Mouse (Mus musculus) forebrain, embryonic 16.5 days (tissue): ENCODE measurements at regions not wholly inside any gene's neighbourhood (a gene's known extent, or its start where the extent isn't known, plus 50 kb on each side); places are given as distances from the start of the nearest gene placed in this dataset.
A peak's percentile ranks its signal among the peaks of the same experiment; 100 is the strongest.

Experiments used
- ATAC-seq: fragments of 200-750 bp; cut with Nextera tagmentation; 2 replicates; pipeline ENCODE4 v1.8.0; 2017; ENCODE audit warnings: mild to moderate bottlenecking, moderate library complexity
- H3K27ac ChIP-seq: fragments of 300-500 bp; sonication (generic); 2 replicates; pipeline ENCODE4 v1.5.1; 2014; ENCODE audit warnings: low read length, control low read depth
- H3K27me3 ChIP-seq: fragments of 300-500 bp; sonication (generic); replicated peaks from 2 replicates; pipeline ENCODE4 v1.6.1; 2014; ENCODE audit warnings: low read length; ENCODE audit not compliant: control insufficient read depth, insufficient read depth
- H3K36me3 ChIP-seq: fragments of 300-500 bp; sonication (generic); 2 replicates; pipeline ENCODE4 v1.6.1; 2014; ENCODE audit not compliant: control insufficient read depth, insufficient read depth
- H3K4me1 ChIP-seq: fragments of 300-500 bp; sonication (generic); replicated peaks from 2 replicates; pipeline ENCODE4 v1.6.1; 2014; ENCODE audit warnings: low read length; ENCODE audit not compliant: control insufficient read depth, insufficient read depth
- H3K4me2 ChIP-seq: fragments of 300-500 bp; sonication (generic); 2 replicates; pipeline ENCODE4 v1.6.1; 2014; ENCODE audit warnings: mild to moderate bottlenecking, low read length, control low read depth
- H3K4me3 ChIP-seq: fragments of 300-500 bp; sonication (generic); replicated peaks from 2 replicates; pipeline ENCODE4 v1.5.1; 2014; ENCODE audit warnings: mild to moderate bottlenecking, low read length, control low read depth
- H3K9ac ChIP-seq: fragments of 300-500 bp; sonication (generic); replicated peaks from 2 replicates; pipeline ENCODE4 v1.6.1; 2014; ENCODE audit warnings: low read depth, low read length, control low read depth
- H3K9me3 ChIP-seq: fragments of 300-500 bp; sonication (generic); 2 replicates; pipeline ENCODE4 v1.6.1; 2016; ENCODE audit warnings: low read length; ENCODE audit not compliant: control insufficient read depth
- WGBS: fragments of 180-500 bp; shearing (Covaris S2); extraction: QIAGEN DNeasy Blood & Tissue Kit; methylation state at CpG from one replicate; pipeline ENCODE4 v1.1.7; 2014; 5-methylcytosine and 5-hydroxymethylcytosine counted together

DNA sequence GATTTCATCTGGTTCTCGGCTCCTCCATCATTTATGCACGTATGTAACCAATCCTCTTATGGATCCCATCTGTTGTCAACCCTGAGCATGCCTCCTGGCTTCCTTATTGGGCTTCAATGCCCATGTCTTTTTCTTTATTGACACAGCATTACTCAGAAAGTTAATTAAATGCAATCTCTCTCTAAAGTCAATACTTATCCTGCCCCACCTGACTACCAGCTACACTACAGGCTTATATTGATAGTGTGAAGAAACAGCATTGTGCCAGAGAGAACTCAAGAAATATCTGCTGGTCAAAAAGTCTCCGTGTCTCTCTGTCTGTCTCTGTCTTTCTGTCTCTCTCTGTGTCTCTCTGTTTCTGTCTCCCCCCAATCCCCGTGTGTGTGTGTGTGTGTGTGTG is 194.7 kb upstream of the Rfx3 start:
- WGBS, result 94% methylated on average over 4 of the region's 4 CpGs

DNA sequence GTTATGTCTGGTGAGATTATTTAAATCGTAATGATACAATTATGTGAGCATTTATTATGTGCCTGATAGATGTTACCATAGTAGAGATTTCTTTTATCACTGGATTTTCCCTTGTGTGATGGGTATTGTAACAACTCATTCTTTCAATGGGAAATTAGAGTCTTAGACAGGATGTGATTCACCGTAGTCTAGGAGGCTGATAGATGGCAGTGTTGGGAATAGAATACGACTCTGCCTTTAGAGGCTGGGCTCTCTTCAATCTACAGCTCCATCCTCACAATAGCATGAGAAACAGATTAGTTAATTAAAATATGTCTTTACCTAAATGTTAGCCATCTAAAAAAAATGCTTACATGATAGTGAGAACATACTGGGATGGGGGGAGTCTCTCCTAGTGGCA is 192.8 kb upstream of the Rfx3 start:
- 71% methylated on average over 3 of the region's 3 CpGs for WGBS
- Histone ChIP-seq H3K9ac (no peak overlapping the region), H3K36me3 (no peaks in the 10 kb centered on the region), H3K4me3 (no peak overlapping the region), H3K27me3 (no peaks in the 10 kb centered on the region), H3K4me1 (no peaks in the 10 kb centered on the region), H3K4me2 (no peak overlapping the region), H3K9me3 (no peaks in the 10 kb centered on the region), H3K27ac (no peak overlapping the region)
- no peak for ATAC-seq

More for the DNA sequence above, 194.7 kb upstream of the Rfx3 start:
- Histone ChIP-seq H3K9ac (no peak overlapping the region), H3K4me1 (no peaks in the 10 kb centered on the region), H3K27ac (no peak overlapping the region), H3K27me3 (no peaks in the 10 kb centered on the region), H3K4me2 (no peak overlapping the region), H3K9me3 (no peaks in the 10 kb centered on the region), H3K36me3 (no peaks in the 10 kb centered on the region), H3K4me3 (no peak overlapping the region)
- ATAC-seq, result no peak

DNA sequence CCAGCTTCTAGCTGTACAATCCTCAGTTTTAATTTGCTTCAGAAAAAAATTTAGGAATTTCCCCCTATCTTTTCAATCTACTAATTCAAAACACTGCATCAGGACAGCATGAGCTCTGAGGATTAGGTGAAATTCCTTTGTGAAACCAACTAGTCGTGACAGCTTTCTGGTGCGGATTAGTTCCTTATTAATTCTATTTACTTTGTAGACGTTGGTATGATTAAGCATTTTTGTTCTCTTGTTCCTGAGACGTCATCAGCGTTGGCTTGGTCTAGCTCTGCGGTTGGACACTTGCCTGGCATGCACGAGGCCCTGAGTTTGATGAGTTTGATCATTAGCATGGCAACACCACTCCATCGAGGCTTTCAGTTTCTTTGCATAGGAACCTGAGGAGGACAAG is 188.4 kb upstream of the Rfx3 start:
- WGBS, result 10% methylated on average over 8 of the region's 8 CpGs
- Histone ChIP-seq H3K4me2 (no peak overlapping the region), H3K9me3 (0 out of 2 replicates have a peak, but pooled peaks cover 2% of the 10 kb centered on the region), H3K9ac (no peak overlapping the region), H3K27me3 (no peaks in the 10 kb centered on the region), H3K4me3 (no peak overlapping the region), H3K27ac (no peak overlapping the region), H3K4me1 (no peaks in the 10 kb centered on the region), H3K36me3 (no peaks in the 10 kb centered on the region)
- ATAC-seq, result no peak

GRCm38 (mm10) chr19:28196881-28197280 is 185.9 kb upstream of the Rfx3 start:
- no peaks in the 10 kb centered on the region for H3K36me3 ChIP-seq
- H3K27me3 ChIP-seq, result no peaks in the 10 kb centered on the region
- H3K9ac ChIP-seq, result no peak overlapping the region
- H3K4me1 ChIP-seq, result peaks cover under 1% of the 10 kb centered on the region; the same call in 1 of the 2 replicates
- ATAC-seq, result no peak
- H3K27ac ChIP-seq, result no peak overlapping the region
- no peak overlapping the region for H3K4me3 ChIP-seq
- 98% methylated on average over 5 of the region's 5 CpGs for WGBS
- H3K4me2 ChIP-seq, result no peak overlapping the region
- H3K9me3 ChIP-seq, result 0 out of 2 replicates have a peak, but pooled peaks cover 2% of the 10 kb centered on the region

- no peak overlapping the region for H3K9ac ChIP-seq
- no peaks in the 10 kb centered on the region for H3K36me3 ChIP-seq
- H3K27ac ChIP-seq, result no peak overlapping the region
- ATAC-seq, result no peak
- H3K4me3 ChIP-seq, result no peak overlapping the region
- no peaks in the 10 kb centered on the region for H3K27me3 ChIP-seq
- peaks cover 8% of the 10 kb centered on the region for H3K4me1 ChIP-seq
- 0 out of 2 replicates have a peak, but pooled peaks cover 2% of the 10 kb centered on the region for H3K9me3 ChIP-seq
- H3K4me2 ChIP-seq, result no peak overlapping the region
- WGBS, result 31% methylated on average over 3 of the region's 3 CpGs
These were observed 181.3 kb upstream of the Rfx3 start for GRCm38 (mm10) chr19:28192248-28192647.

DNA sequence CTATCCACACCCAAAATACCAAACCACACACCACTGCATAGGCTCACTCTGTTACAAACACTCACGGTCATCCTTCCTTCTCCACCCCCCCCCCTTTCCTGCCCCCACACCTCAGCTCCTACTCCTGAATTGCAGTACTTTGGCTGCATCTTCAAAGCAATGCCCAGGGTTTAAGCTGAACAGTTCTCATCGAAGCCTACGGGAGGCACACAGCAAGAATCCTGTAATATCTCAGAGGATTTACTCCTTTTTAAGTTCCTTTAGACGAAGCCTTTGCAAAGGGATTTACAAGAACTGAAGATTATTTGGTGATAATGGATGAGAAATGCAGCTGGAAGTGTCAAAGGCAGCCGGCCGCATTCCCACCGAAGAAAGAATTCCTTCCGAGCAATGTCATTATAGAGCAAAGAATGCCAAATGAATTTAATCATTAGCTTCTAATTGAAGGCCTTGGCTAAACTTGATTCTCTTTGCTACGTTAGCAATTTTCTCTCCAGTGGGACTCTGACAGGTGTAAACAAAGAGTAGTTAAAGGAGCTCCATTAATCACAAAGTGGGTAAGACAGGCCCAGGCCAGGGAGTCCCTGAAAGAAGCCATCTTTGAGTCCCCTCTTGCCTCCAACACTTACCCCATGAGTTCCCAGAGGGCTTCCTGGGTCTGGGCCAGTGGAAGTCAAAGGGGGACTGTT is 180.6 kb upstream of the Rfx3 start:
- no peaks in the 10 kb centered on the region for H3K9me3 ChIP-seq
- no peaks in the 10 kb centered on the region for H3K36me3 ChIP-seq
- peaks cover 8% of the 10 kb centered on the region for H3K4me1 ChIP-seq
- H3K9ac ChIP-seq, result no peak overlapping the region
- WGBS, result 4% methylated on average over 9 of the region's 9 CpGs
- H3K4me3 ChIP-seq, result no peak overlapping the region
- no peaks in the 10 kb centered on the region for H3K27me3 ChIP-seq
- H3K27ac ChIP-seq, result no peak overlapping the region
- ATAC-seq, result peak; percentile 36; the same call in 1 of the 2 replicates
- no peak overlapping the region for H3K4me2 ChIP-seq

DNA sequence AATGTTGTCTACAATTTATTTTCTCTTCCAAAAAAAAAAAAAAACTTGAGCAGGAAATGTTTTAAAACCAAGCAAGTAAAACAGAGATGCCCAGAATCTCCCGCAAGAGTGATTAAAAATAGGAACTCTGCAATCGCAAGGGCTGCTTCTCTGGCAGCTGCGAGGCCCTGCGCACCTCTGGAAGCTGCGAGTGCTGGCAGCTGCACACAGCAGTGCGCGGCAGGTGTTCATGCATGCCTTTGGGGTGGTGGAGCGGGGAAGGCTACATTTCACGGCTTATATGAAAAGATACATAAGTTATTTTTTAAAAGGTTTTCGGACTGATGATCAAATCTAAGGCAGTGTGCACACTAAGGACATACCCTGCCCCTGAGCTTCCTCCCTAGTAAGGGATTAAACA is 179.3 kb upstream of the Rfx3 start:
- 75% methylated on average over 10 of the region's 10 CpGs for WGBS
- H3K9ac ChIP-seq, result no peak overlapping the region
- no peak overlapping the region for H3K27ac ChIP-seq
- H3K4me1 ChIP-seq, result peaks cover 8% of the 10 kb centered on the region
- no peak for ATAC-seq
- no peaks in the 10 kb centered on the region for H3K9me3 ChIP-seq
- no peak overlapping the region for H3K4me2 ChIP-seq
- H3K36me3 ChIP-seq, result no peaks in the 10 kb centered on the region
- no peaks in the 10 kb centered on the region for H3K27me3 ChIP-seq
- H3K4me3 ChIP-seq, result no peak overlapping the region

- WGBS, result 89% methylated on average over 6 of the region's 6 CpGs
- no peaks in the 10 kb centered on the region for H3K27me3 ChIP-seq
- peaks cover 8% of the 10 kb centered on the region for H3K4me1 ChIP-seq
- no peaks in the 10 kb centered on the region for H3K9me3 ChIP-seq
- H3K4me2 ChIP-seq, result no peak overlapping the region
- ATAC-seq, result no peak
- H3K27ac ChIP-seq, result no peak overlapping the region
- no peaks in the 10 kb centered on the region for H3K36me3 ChIP-seq
- H3K9ac ChIP-seq, result no peak overlapping the region
- H3K4me3 ChIP-seq, result no peak overlapping the region
These were observed 177.4 kb upstream of the Rfx3 start for GRCm38 (mm10) chr19:28188363-28188762.

DNA sequence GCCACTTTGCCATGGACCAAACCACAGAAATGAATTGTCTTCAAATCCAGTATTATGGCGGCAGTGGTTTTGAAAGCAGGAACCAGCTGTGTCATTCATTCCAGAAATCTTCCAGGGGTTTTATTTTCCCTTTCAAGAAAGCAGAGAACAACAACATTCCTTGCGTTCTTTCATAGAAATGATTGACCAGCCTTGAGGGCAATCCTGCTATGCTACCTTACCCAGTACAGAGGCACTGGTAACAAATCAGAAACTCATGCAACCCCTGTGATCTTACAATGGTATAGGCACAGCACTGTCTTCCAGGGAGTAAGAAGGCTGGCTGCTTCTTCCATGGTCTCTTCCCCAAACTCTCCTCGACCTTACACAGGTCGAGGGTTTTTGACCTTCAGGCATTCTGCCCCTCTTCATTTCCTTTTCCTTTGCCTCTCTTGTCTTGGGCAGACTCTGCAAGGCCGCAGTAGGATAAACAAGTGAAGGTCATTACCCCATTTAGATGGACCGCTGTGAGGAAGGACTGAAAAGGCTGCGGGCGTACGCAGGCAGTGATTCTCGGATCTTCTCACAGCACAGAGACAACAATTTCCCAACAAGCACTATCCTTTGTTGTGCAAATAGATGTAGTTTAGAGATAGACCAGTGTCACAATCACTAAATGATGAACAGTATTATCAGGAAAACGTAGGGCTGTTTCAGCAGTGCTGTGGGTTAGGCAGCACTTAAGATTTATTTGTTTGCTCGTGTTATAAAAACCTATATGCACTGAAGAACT is 171.6 kb upstream of the Rfx3 start:
- H3K36me3 ChIP-seq, result no peaks in the 10 kb centered on the region
- no peaks in the 10 kb centered on the region for H3K4me1 ChIP-seq
- H3K27ac ChIP-seq, result no peak overlapping the region
- no peak overlapping the region for H3K4me2 ChIP-seq
- WGBS, result 79% methylated on average over 12 of the region's 12 CpGs
- no peaks in the 10 kb centered on the region for H3K9me3 ChIP-seq
- H3K9ac ChIP-seq, result no peak overlapping the region
- no peak for ATAC-seq
- H3K27me3 ChIP-seq, result no peaks in the 10 kb centered on the region
- no peak overlapping the region for H3K4me3 ChIP-seq
